Mouse (Mus musculus) 3134 (cell line): ENCODE measurements around the gene Cdk2ap2.
A peak's percentile ranks its signal among the peaks of the same experiment; 100 is the strongest.

ENCODE experiments used
- DNase-seq: peaks from one replicate; pipeline ENCODE4 v3.0.0-alpha.2; 2011; ENCODE audit warnings: low spot score; ENCODE audit not compliant: insufficient read length; ENCODE audit errors: extremely low read depth

Cdk2ap2 gene

GRCm38 (mm10) chr19:4091383-4091782 lies 5.6 kb upstream of the Cdk2ap2 start:
- DNase-seq, result no peak

GRCm38 (mm10) chr19:4092750-4093149 lies 4.2 kb upstream of the Cdk2ap2 start:
- DNase-seq, result no peak

GRCm38 (mm10) chr19:4093772-4094171 lies 3.2 kb upstream of the Cdk2ap2 start:
- DNase-seq, result no peak

GRCm38 (mm10) chr19:4094348-4094747 lies 2.6 kb upstream of the Cdk2ap2 start:
- no peak for DNase-seq

- DNase-seq, result no peak
Observed at GRCm38 (mm10) chr19:4094774-4095303, 2.1 kb upstream of the Cdk2ap2 start.

- DNase-seq, result no peak
Observed at GRCm38 (mm10) chr19:4095802-4096201, 1.2 kb upstream of the Cdk2ap2 start.

- DNase-seq, result no peak
Observed at GRCm38 (mm10) chr19:4097441-4097825, 451 bp downstream of the Cdk2ap2 start.

- DNase-seq, result peak; percentile 43
Observed at GRCm38 (mm10) chr19:4098426-4098825, 1.4 kb downstream of the Cdk2ap2 start.

GRCm38 (mm10) chr19:4099056-4099455 lies 2.1 kb downstream of the Cdk2ap2 start:
- DNase-seq, result peak; percentile 73

- peak; percentile 83 for DNase-seq
Observed at GRCm38 (mm10) chr19:4099837-4100717, 3.1 kb downstream of the Cdk2ap2 start, which contains the start of gene Pitpnm1. Gene Pitpnm1, plus strand, starts transcription at chr19:4099998.

GRCm38 (mm10) chr19:4100718-4101261 lies 3.8 kb downstream of the Cdk2ap2 start:
- no peak for DNase-seq

GRCm38 (mm10) chr19:4101466-4101865 lies 4.5 kb downstream of the Cdk2ap2 start:
- no peak for DNase-seq

GRCm38 (mm10) chr19:4102049-4102448 lies 5.1 kb downstream of the Cdk2ap2 start:
- DNase-seq, result no peak

GRCm38 (mm10) chr19:4102626-4103025 lies 5.6 kb downstream of the Cdk2ap2 start:
- no peak for DNase-seq

GRCm38 (mm10) chr19:4103294-4103693 lies 6.3 kb downstream of the Cdk2ap2 start:
- DNase-seq, result no peak

- DNase-seq, result no peak
Observed at GRCm38 (mm10) chr19:4103792-4104191, 6.8 kb downstream of the Cdk2ap2 start.

GRCm38 (mm10) chr19:4104675-4105194 lies 7.8 kb downstream of the Cdk2ap2 start:
- no peak for DNase-seq

GRCm38 (mm10) chr19:4106654-4107053 lies 9.7 kb downstream of the Cdk2ap2 start:
- no peak for DNase-seq

GRCm38 (mm10) chr19:4108535-4108934 lies 11.6 kb downstream of the Cdk2ap2 start:
- DNase-seq, result no peak

GRCm38 (mm10) chr19:4112063-4112960 lies 15.3 kb downstream of the Cdk2ap2 start:
- no peak for DNase-seq
